Mouse (Mus musculus) neural tube, embryonic 12.5 days (tissue): ENCODE data around the gene Fmn2. TPM values are rescaled to one million over a fixed set of nuclear protein-coding genes. Genes with fewer than 3 reads are reported as not detected.

ENCODE experiments used
- ATAC-seq: fragments of 200-750 bp; cut with Nextera tagmentation; 2 replicates; pipeline ENCODE4 v1.8.0; 2017; ENCODE audit warnings: low read depth, mild to moderate bottlenecking, moderate TSS enrichment, moderate library complexity; ENCODE audit not compliant: low FRiP score
- H3K27ac ChIP-seq: fragments of 300-500 bp; sonication (generic); 2 replicates; pipeline ENCODE4 v1.5.1; 2016
- H3K27me3 ChIP-seq: fragments of 300-500 bp; sonication (generic); replicated peaks from 2 replicates; pipeline ENCODE4 v1.6.1; 2016; ENCODE audit warnings: mild to moderate bottlenecking
- H3K36me3 ChIP-seq: fragments of 300-500 bp; sonication (generic); 2 replicates; pipeline ENCODE4 v1.6.1; 2016; ENCODE audit warnings: mild to moderate bottlenecking
- H3K4me1 ChIP-seq: fragments of 300-500 bp; sonication (generic); 2 replicates; pipeline ENCODE4 v1.6.1; 2016
- H3K4me2 ChIP-seq: fragments of 300-500 bp; sonication (generic); replicated peaks from 2 replicates; pipeline ENCODE4 v1.6.1; 2016; ENCODE audit warnings: mild to moderate bottlenecking
- H3K4me3 ChIP-seq: fragments of 300-500 bp; sonication (generic); 2 replicates; pipeline ENCODE4 v1.5.1; 2016
- H3K9ac ChIP-seq: fragments of 300-500 bp; sonication (generic); 2 replicates; pipeline ENCODE4 v1.6.1; 2016; ENCODE audit warnings: mild to moderate bottlenecking
- H3K9me3 ChIP-seq: fragments of 300-500 bp; sonication (generic); 2 replicates; pipeline ENCODE4 v1.6.1; 2016; ENCODE audit warnings: mild to moderate bottlenecking
- whole genome bisulfite sequencing: fragments of 180-500 bp; shearing (Covaris S2); methylation state at CpG from one replicate; pipeline ENCODE4 v1.1.7; 2016; 5-methylcytosine and 5-hydroxymethylcytosine counted together
- polyA plus RNA-seq: library from polyadenylated mRNA; unstranded; fragments of >200 nt; fragmentation: Nextera tagmentation; extraction: Ambion mirVana; gene quantifications from 2 replicates; pipeline ENCODE4 v1.2.1, GENCODE M21; 2016

The Fmn2 gene
- polyA plus RNA-seq, 1 experiment from 2014 or later, result 7.5 TPM

- Histone ChIP-seq H3K27me3 (no peaks in the 10 kb centered on the region), H3K4me1 (peaks cover 4% of the 10 kb centered on the region; the same call in 1 of the 2 replicates), H3K36me3 (no peaks in the 10 kb centered on the region), H3K4me3 (no peak overlapping the region), H3K4me2 (no peak overlapping the region), H3K9ac (no peak overlapping the region), H3K27ac (no peak overlapping the region), H3K9me3 (no peaks in the 10 kb centered on the region)
- 74% methylated on average over 5 of the region's 5 CpGs for WGBS
- no peak for ATAC-seq
Measured at GRCm38 (mm10) chr1:174521976-174522770, 20.5 kb downstream of the Fmn2 start.

DNA sequence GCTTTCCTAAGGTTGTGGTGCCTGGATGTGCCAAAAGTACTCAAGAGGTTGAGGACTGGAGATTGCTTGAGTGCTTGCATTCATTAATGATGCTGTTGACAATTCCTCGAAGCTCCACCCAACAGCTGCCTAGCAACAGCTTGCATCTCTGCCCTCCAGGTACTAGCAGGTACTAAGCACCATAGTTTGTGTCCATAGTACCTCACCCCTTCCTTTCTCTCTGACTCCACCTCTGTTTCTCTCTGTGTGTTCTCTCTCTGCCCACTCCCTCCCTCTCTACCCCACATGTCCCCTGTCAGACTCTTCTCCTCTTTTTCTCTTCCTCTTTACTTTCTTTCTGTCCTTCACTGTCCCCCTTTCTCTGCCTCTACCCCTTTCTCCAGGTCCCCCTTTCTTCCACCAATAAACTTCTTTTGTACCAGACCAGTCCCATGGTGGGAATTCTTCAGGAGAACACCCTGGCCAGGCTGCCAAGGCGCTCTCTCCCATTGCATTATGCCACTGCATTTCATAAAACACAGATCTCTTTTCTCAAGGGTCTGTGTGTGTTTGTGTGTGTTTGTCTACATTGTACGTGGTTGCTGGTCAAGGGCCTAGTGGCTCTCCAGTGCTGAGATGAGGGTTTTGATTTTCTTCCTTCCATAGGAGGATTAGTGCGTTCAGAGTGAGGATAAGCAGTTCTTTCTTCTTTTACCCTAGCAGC, 21.3 kb downstream of the Fmn2 start:
- ATAC-seq, result no peak

GRCm38 (mm10) chr1:174523512-174523828, 21.8 kb downstream of the Fmn2 start:
- WGBS, result 70% methylated on average over 1 of the region's 1 CpGs
- H3K27ac ChIP-seq, result no peak overlapping the region
- H3K4me1 ChIP-seq, result peaks cover 4% of the 10 kb centered on the region; the same call in 1 of the 2 replicates
- ATAC-seq, result no peak
- no peak overlapping the region for H3K4me3 ChIP-seq
- H3K27me3 ChIP-seq, result no peaks in the 10 kb centered on the region
- H3K4me2 ChIP-seq, result no peak overlapping the region
- no peak overlapping the region for H3K9ac ChIP-seq
- H3K9me3 ChIP-seq, result no peaks in the 10 kb centered on the region
- H3K36me3 ChIP-seq, result no peaks in the 10 kb centered on the region

More for the DNA sequence above, 21.3 kb downstream of the Fmn2 start:
- Histone ChIP-seq H3K27me3 (no peaks in the 10 kb centered on the region), H3K4me2 (no peak overlapping the region), H3K4me3 (no peak overlapping the region), H3K27ac (no peak overlapping the region), H3K4me1 (peaks cover 4% of the 10 kb centered on the region; the same call in 1 of the 2 replicates), H3K9ac (no peak overlapping the region), H3K9me3 (no peaks in the 10 kb centered on the region), H3K36me3 (no peaks in the 10 kb centered on the region)
- WGBS, result 81% methylated on average over 4 of the region's 4 CpGs

GRCm38 (mm10) chr1:174536742-174537453, 35.3 kb downstream of the Fmn2 start:
- H3K4me3 ChIP-seq, result no peak overlapping the region
- peak; percentile 69 for ATAC-seq
- peak overlapping the region; percentile 24; the same call in 1 of the 2 replicates for H3K4me2 ChIP-seq
- peaks cover 15% of the 10 kb centered on the region for H3K4me1 ChIP-seq
- 0 out of 2 replicates have a peak overlapping the region, but pooled peaks have one; percentile 50 for H3K27ac ChIP-seq
- H3K36me3 ChIP-seq, result peaks cover 3% of the 10 kb centered on the region; the same call in 1 of the 2 replicates
- no peaks in the 10 kb centered on the region for H3K27me3 ChIP-seq
- H3K9ac ChIP-seq, result no peak overlapping the region
- 32% methylated on average over 11 of the region's 11 CpGs for whole genome bisulfite sequencing
- no peaks in the 10 kb centered on the region for H3K9me3 ChIP-seq

DNA sequence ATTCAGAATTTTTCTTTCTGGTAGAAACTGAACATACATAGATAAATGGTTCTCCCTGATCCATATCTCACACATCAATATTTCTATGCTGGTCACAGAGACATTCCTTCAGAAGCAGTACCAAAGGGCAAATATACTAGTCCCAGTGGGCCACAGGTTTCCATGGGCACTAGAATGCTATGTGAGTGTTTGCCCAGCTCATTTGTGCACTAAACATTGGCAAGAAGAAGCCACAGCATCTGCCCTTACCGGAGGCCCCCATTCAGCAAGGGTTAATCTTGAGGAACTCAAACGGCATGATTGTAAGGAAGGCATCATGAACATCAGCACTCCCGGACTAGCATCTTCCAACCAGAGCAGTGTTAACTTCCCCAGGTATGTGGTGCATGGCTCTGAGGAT, 35.9 kb downstream of the Fmn2 start:
- Histone ChIP-seq H3K27ac (no peak overlapping the region), H3K27me3 (no peaks in the 10 kb centered on the region), H3K4me1 (peaks cover 15% of the 10 kb centered on the region), H3K9me3 (no peaks in the 10 kb centered on the region), H3K4me3 (no peak overlapping the region), H3K36me3 (peaks cover 3% of the 10 kb centered on the region; the same call in 1 of the 2 replicates), H3K4me2 (no peak overlapping the region), H3K9ac (no peak overlapping the region)
- peak; percentile 36 for ATAC-seq
- 66% methylated on average over 3 of the region's 3 CpGs for WGBS

GRCm38 (mm10) chr1:174548291-174548690, 46.7 kb downstream of the Fmn2 start:
- WGBS, result 91% methylated on average over 5 of the region's 5 CpGs
- Histone ChIP-seq H3K36me3 (no peaks in the 10 kb centered on the region), H3K4me2 (no peak overlapping the region), H3K27me3 (no peaks in the 10 kb centered on the region), H3K9me3 (no peaks in the 10 kb centered on the region), H3K4me1 (no peaks in the 10 kb centered on the region), H3K9ac (no peak overlapping the region), H3K4me3 (no peak overlapping the region), H3K27ac (no peak overlapping the region)
- ATAC-seq, result no peak

- Histone ChIP-seq H3K9me3 (no peaks in the 10 kb centered on the region), H3K27me3 (no peaks in the 10 kb centered on the region), H3K4me3 (no peak overlapping the region), H3K9ac (no peak overlapping the region), H3K4me2 (no peak overlapping the region), H3K36me3 (no peaks in the 10 kb centered on the region), H3K4me1 (no peaks in the 10 kb centered on the region), H3K27ac (no peak overlapping the region)
- WGBS, result 32% methylated on average over 2 of the region's 2 CpGs
- no peak for ATAC-seq
Measured at GRCm38 (mm10) chr1:174553272-174554007, 51.8 kb downstream of the Fmn2 start.

DNA sequence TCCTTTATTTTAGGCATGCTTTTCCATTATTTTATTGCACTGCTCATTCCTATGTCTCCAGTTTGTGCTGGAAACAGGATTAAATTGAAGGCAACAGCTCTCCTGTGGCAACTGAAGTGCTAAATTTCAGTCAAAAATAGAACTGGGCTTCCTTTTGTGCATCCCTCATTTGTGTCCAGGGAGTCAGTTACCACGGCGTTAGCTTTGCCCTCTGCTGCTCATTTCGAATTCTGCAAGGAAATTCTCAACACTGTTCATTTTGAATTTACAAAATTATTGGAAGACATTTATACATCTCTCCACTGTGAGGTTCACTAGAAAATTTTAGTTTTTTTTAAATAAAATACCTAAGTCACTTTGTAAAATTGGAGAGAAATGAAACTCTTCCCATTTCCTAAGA, 53.8 kb downstream of the Fmn2 start:
- Histone ChIP-seq H3K4me2 (no peak overlapping the region), H3K4me1 (no peaks in the 10 kb centered on the region), H3K4me3 (no peak overlapping the region), H3K9me3 (no peaks in the 10 kb centered on the region), H3K27me3 (no peaks in the 10 kb centered on the region), H3K9ac (no peak overlapping the region), H3K27ac (no peak overlapping the region), H3K36me3 (no peaks in the 10 kb centered on the region)
- ATAC-seq, result no peak
- 80% methylated on average over 3 of the region's 3 CpGs for WGBS

GRCm38 (mm10) chr1:174557211-174557610, 55.6 kb downstream of the Fmn2 start:
- Histone ChIP-seq H3K4me2 (no peak overlapping the region), H3K27me3 (no peaks in the 10 kb centered on the region), H3K27ac (no peak overlapping the region), H3K9me3 (no peaks in the 10 kb centered on the region), H3K4me1 (no peaks in the 10 kb centered on the region), H3K9ac (no peak overlapping the region), H3K4me3 (no peak overlapping the region), H3K36me3 (no peaks in the 10 kb centered on the region)
- 33% methylated on average over 4 of the region's 4 CpGs for WGBS
- ATAC-seq, result no peak

DNA sequence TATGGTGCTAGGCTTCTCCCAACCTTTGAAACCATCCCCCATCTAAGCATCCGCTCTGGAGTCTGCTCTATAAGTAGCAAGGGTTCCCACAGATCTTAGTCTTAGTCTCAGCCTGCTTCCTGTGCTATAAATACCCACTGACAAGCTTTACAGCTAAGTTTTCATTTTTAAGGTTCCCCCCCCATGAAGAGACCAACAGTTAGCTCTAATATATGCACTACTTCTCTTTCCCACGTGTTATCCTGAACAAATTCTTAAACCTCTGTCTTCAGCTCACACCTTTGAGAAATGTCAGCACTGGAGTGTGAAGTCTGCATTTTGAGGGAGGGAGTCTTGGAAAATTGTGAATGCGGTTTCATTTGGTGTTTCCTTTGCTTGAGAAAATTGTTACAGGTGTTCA, 56.2 kb downstream of the Fmn2 start:
- Histone ChIP-seq H3K4me3 (no peak overlapping the region), H3K9me3 (no peaks in the 10 kb centered on the region), H3K4me1 (no peaks in the 10 kb centered on the region), H3K4me2 (no peak overlapping the region), H3K27me3 (no peaks in the 10 kb centered on the region), H3K36me3 (no peaks in the 10 kb centered on the region), H3K27ac (no peak overlapping the region), H3K9ac (no peak overlapping the region)
- WGBS, result 84% methylated on average over 3 of the region's 3 CpGs
- no peak for ATAC-seq

GRCm38 (mm10) chr1:174558488-174558887, 56.9 kb downstream of the Fmn2 start:
- Histone ChIP-seq H3K27ac (no peak overlapping the region), H3K4me2 (no peak overlapping the region), H3K9ac (no peak overlapping the region), H3K36me3 (no peaks in the 10 kb centered on the region), H3K4me3 (no peak overlapping the region), H3K27me3 (no peaks in the 10 kb centered on the region), H3K9me3 (no peaks in the 10 kb centered on the region), H3K4me1 (no peaks in the 10 kb centered on the region)
- WGBS, result 97% methylated on average over 2 of the region's 2 CpGs
- ATAC-seq, result no peak

GRCm38 (mm10) chr1:174564561-174564960, 62.9 kb downstream of the Fmn2 start:
- 93% methylated on average over 6 of the region's 6 CpGs for WGBS
- Histone ChIP-seq H3K36me3 (no peaks in the 10 kb centered on the region), H3K4me3 (no peak overlapping the region), H3K9ac (no peak overlapping the region), H3K4me1 (no peaks in the 10 kb centered on the region), H3K27ac (no peak overlapping the region), H3K4me2 (no peak overlapping the region), H3K27me3 (no peaks in the 10 kb centered on the region), H3K9me3 (no peaks in the 10 kb centered on the region)
- ATAC-seq, result no peak
